Mouse (Mus musculus) intestine, embryonic 16.5 days (tissue): ENCODE results near the gene Nr6a1. TPM values are rescaled to one million over a fixed set of nuclear protein-coding genes. Genes with fewer than 3 reads are reported as not detected.
A peak's percentile ranks its signal among the peaks of the same experiment; 100 is the strongest.

ENCODE experiments used
- ATAC-seq: fragments of 200-750 bp; cut with Nextera tagmentation; 2 replicates; pipeline ENCODE4 v1.8.0; 2017; ENCODE audit warnings: moderate TSS enrichment, moderate library complexity
- H3K27ac ChIP-seq: fragments of 300-500 bp; sonication (generic); 2 replicates; pipeline ENCODE4 v1.5.1; 2014; ENCODE audit warnings: mild to moderate bottlenecking, low read length
- H3K27me3 ChIP-seq: fragments of 300-500 bp; sonication (generic); replicated peaks from 2 replicates; pipeline ENCODE4 v1.6.1; 2014; ENCODE audit warnings: low read length, control low read depth, mixed read lengths; ENCODE audit not compliant: control insufficient read depth, insufficient read depth
- H3K36me3 ChIP-seq: fragments of 300-500 bp; sonication (generic); 2 replicates; pipeline ENCODE4 v1.6.1; 2014; ENCODE audit warnings: low read length, control low read depth; ENCODE audit not compliant: control insufficient read depth, insufficient read depth
- H3K4me1 ChIP-seq: fragments of 300-500 bp; sonication (generic); 2 replicates; pipeline ENCODE4 v1.6.1; 2014; ENCODE audit warnings: low read length, control low read depth, mixed read lengths; ENCODE audit not compliant: control insufficient read depth, insufficient read depth
- H3K4me2 ChIP-seq: fragments of 300-500 bp; sonication (generic); 2 replicates; pipeline ENCODE4 v1.6.1; 2014; ENCODE audit warnings: low read depth, low read length, control low read depth
- H3K4me3 ChIP-seq: fragments of 300-500 bp; sonication (generic); 2 replicates; pipeline ENCODE4 v1.5.1; 2014; ENCODE audit warnings: mild to moderate bottlenecking, low read length
- H3K9ac ChIP-seq: fragments of 300-500 bp; sonication (generic); 2 replicates; pipeline ENCODE4 v1.6.1; 2014; ENCODE audit warnings: low read depth, low read length
- H3K9me3 ChIP-seq: fragments of 300-500 bp; sonication (generic); 2 replicates; pipeline ENCODE4 v1.6.1; 2016; ENCODE audit warnings: low read length, control low read depth; ENCODE audit not compliant: control insufficient read depth
- WGBS: fragments of 180-500 bp; shearing (Covaris S2); extraction: QIAGEN DNeasy Blood & Tissue Kit; methylation state at CpG from one replicate; pipeline ENCODE4 v1.1.7; 2014; 5-methylcytosine and 5-hydroxymethylcytosine counted together
- polyA plus RNA-seq: library from polyadenylated mRNA; unstranded; fragments of >200 nt; fragmentation: Nextera tagmentation; extraction: Ambion mirVana; gene quantifications from 2 replicates; pipeline ENCODE4 v1.2.1, GENCODE M21; 2015

The Nr6a1 gene
- polyA plus RNA-seq, 1 experiment from 2014 or later: 1.7 TPM

DNA sequence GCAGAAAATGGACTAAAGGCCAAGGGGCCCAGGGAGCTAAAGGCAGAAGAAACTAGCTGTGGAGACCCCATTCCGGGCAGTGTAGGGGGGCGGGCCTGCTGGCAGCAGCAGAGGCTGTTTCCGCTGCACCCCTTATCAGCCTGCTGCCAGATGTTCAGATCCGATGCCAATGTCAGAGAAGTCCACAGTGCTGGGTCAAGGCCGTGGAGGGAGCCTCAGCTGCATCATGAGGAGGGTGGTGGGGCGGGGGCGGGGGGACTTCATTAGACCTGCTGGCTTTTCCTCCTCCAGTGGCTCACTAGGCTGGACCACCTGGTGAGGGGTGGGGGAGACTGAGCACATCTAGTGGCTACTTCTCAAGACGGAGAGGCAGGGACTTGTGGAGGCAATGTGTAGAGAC is 208.8 kb downstream of the Nr6a1 start:
- no peak for ATAC-seq
- no peak overlapping the region for H3K9ac ChIP-seq
- H3K4me2 ChIP-seq: no peak overlapping the region
- no peak overlapping the region for H3K4me3 ChIP-seq
- no peak overlapping the region for H3K27ac ChIP-seq
- 63% methylated on average over 8 of the region's 8 CpGs for WGBS
- no peaks in the 10 kb centered on the region for H3K9me3 ChIP-seq
- H3K27me3 ChIP-seq: peaks cover 6% of the 10 kb centered on the region
- no peaks in the 10 kb centered on the region; the same call in 1 of the 2 replicates for H3K4me1 ChIP-seq
- no peaks in the 10 kb centered on the region for H3K36me3 ChIP-seq

GRCm38 (mm10) chr2:38717436-38717835 is 210.1 kb downstream of the Nr6a1 start:
- Histone ChIP-seq H3K9ac (no peak overlapping the region), H3K27ac (no peak overlapping the region), H3K4me3 (no peak overlapping the region), H3K36me3 (no peaks in the 10 kb centered on the region), H3K4me2 (no peak overlapping the region), H3K4me1 (no peaks in the 10 kb centered on the region; the same call in 1 of the 2 replicates), H3K27me3 (peaks cover 17% of the 10 kb centered on the region), H3K9me3 (no peaks in the 10 kb centered on the region)
- 68% methylated on average over 2 of the region's 2 CpGs for WGBS
- ATAC-seq: no peak

DNA sequence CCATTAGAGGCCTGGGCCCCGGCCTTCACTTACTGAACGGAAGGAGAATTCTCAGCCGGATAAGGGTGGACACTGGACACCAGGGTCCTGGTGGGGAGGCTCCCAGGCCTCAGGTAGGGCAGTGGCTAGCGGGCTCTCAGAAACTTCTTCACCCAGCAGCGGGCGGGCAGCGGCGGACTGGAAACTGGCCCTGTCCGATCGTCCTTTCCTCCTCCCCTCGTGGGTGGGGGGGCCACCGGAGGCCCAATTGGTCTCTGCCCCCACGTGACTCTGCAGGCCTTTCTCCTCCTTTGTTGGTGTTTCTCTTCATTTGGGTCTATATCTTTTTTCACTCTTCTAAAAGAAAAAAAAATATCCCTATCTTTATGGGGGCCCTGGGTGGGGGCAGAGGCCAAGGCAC is 213.2 kb downstream of the Nr6a1 start, which contains the start of gene Nr5a1:
Gene Nr5a1, minus strand, starts transcription at position 219 of the 400 bp plus-strand sequence.
- no peak within 1 kb of the TSS for H3K9ac ChIP-seq

GRCm38 (mm10) chr2:38713596-38713995 is 213.9 kb downstream of the Nr6a1 start:
- H3K27ac ChIP-seq: no peak overlapping the region
- H3K4me2 ChIP-seq: no peak overlapping the region
- no peaks in the 10 kb centered on the region for H3K9me3 ChIP-seq
- peaks cover 54% of the 10 kb centered on the region for H3K27me3 ChIP-seq
- H3K9ac ChIP-seq: no peak overlapping the region
- H3K36me3 ChIP-seq: no peaks in the 10 kb centered on the region
- 82% methylated on average over 3 of the region's 3 CpGs for WGBS
- no peak overlapping the region for H3K4me3 ChIP-seq
- no peak for ATAC-seq
- H3K4me1 ChIP-seq: peaks cover 17% of the 10 kb centered on the region

More for the DNA sequence above, 213.2 kb downstream of the Nr6a1 start, which contains the start of gene Nr5a1:
- ATAC-seq: no peak
- H3K27me3 ChIP-seq: peaks cover 47% of the 10 kb centered on the region
- 89% methylated on average over 13 of the region's 13 CpGs for WGBS
- H3K4me2 ChIP-seq: no peak within 1 kb of the TSS
- H3K4me3 ChIP-seq: no peak within 1 kb of the TSS
- no peak within 1 kb of the TSS for H3K27ac ChIP-seq
- H3K4me1 ChIP-seq: peaks cover 17% of the 10 kb centered on the region
- H3K9me3 ChIP-seq: no peaks in the 10 kb centered on the region
- no peaks in the 10 kb centered on the region for H3K36me3 ChIP-seq

- no peak overlapping the region for H3K4me2 ChIP-seq
- H3K4me1 ChIP-seq: peaks cover 17% of the 10 kb centered on the region
- ATAC-seq: no peak
- WGBS: 46% methylated on average over 10 of the region's 11 CpGs
- H3K27me3 ChIP-seq: peaks cover 63% of the 10 kb centered on the region
- H3K36me3 ChIP-seq: no peaks in the 10 kb centered on the region
- H3K9me3 ChIP-seq: no peaks in the 10 kb centered on the region
- H3K27ac ChIP-seq: no peak overlapping the region
- no peak overlapping the region for H3K4me3 ChIP-seq
- H3K9ac ChIP-seq: no peak overlapping the region
These were observed 214.7 kb downstream of the Nr6a1 start for GRCm38 (mm10) chr2:38712769-38713125.

- WGBS: 9% methylated on average over 48 of the region's 58 CpGs
- Histone ChIP-seq H3K27me3 (peaks cover 66% of the 10 kb centered on the region), H3K4me1 (peaks cover 17% of the 10 kb centered on the region), H3K27ac (no peak overlapping the region), H3K36me3 (no peaks in the 10 kb centered on the region), H3K9me3 (no peaks in the 10 kb centered on the region), H3K4me2 (peak overlapping the region; percentile 55), H3K4me3 (peak overlapping the region; percentile 41), H3K9ac (no peak overlapping the region)
- ATAC-seq: peak; percentile 19; the same call in 1 of the 2 replicates
These were observed 215.3 kb downstream of the Nr6a1 start for GRCm38 (mm10) chr2:38712076-38712768.

GRCm38 (mm10) chr2:38711421-38711861 is 216.0 kb downstream of the Nr6a1 start:
- ATAC-seq: no peak
- Histone ChIP-seq H3K4me3 (peak overlapping the region; percentile 41), H3K9me3 (no peaks in the 10 kb centered on the region), H3K27ac (no peak overlapping the region), H3K27me3 (peaks cover 74% of the 10 kb centered on the region), H3K9ac (no peak overlapping the region), H3K4me1 (peaks cover 17% of the 10 kb centered on the region), H3K4me2 (peak overlapping the region; percentile 55), H3K36me3 (no peaks in the 10 kb centered on the region)
- WGBS: 1% methylated on average over 38 of the region's 40 CpGs

GRCm38 (mm10) chr2:38710304-38711241 is 216.9 kb downstream of the Nr6a1 start:
- peaks cover 17% of the 10 kb centered on the region for H3K4me1 ChIP-seq
- H3K27ac ChIP-seq: no peak overlapping the region
- ATAC-seq: peak; percentile 49
- H3K9ac ChIP-seq: no peak overlapping the region
- no peaks in the 10 kb centered on the region for H3K36me3 ChIP-seq
- H3K9me3 ChIP-seq: no peaks in the 10 kb centered on the region
- 2% methylated on average over 75 of the region's 75 CpGs for WGBS
- peaks cover 77% of the 10 kb centered on the region for H3K27me3 ChIP-seq
- peak overlapping the region; percentile 52 for H3K4me2 ChIP-seq
- H3K4me3 ChIP-seq: peak overlapping the region; percentile 39

- H3K27ac ChIP-seq: no peak overlapping the region
- no peak overlapping the region for H3K4me3 ChIP-seq
- no peak for ATAC-seq
- H3K27me3 ChIP-seq: peaks cover 83% of the 10 kb centered on the region
- H3K4me2 ChIP-seq: no peak overlapping the region
- H3K36me3 ChIP-seq: no peaks in the 10 kb centered on the region
- no peaks in the 10 kb centered on the region for H3K9me3 ChIP-seq
- H3K9ac ChIP-seq: no peak overlapping the region
- peaks cover 17% of the 10 kb centered on the region for H3K4me1 ChIP-seq
- 29% methylated on average over 12 of the region's 12 CpGs for WGBS
These were observed 218.4 kb downstream of the Nr6a1 start for GRCm38 (mm10) chr2:38708907-38709688.
